Mouse (Mus musculus) C2C12 (cell line): ENCODE measurements around the gene Kifc1.

Experiments used
- CEBPB ChIP-seq: IDR thresholded peaks from one replicate; pipeline ENCODE4 v1.6.1; 2011; ENCODE audit warnings: low read depth, mild to moderate bottlenecking, control low read depth, moderate library complexity
- CTCF ChIP-seq: IDR thresholded peaks from one replicate; pipeline ENCODE4 v1.5.1; 2011; ENCODE audit not compliant: control insufficient read depth, insufficient read depth, insufficient read length
- FOSL1 ChIP-seq: IDR thresholded peaks from one replicate; pipeline ENCODE4 v1.8.0; 2011; ENCODE audit warnings: mild to moderate bottlenecking, low read length; ENCODE audit not compliant: poor library complexity, insufficient read depth, severe bottlenecking
- MAX ChIP-seq: IDR thresholded peaks from one replicate; pipeline ENCODE4 v1.6.1; 2011; ENCODE audit warnings: mild to moderate bottlenecking, control low read depth
- MYOG ChIP-seq: IDR thresholded peaks from one replicate; pipeline ENCODE4 v1.6.1; 2011; ENCODE audit not compliant: control insufficient read depth, insufficient read length; ENCODE audit errors: extremely low read depth
- USF1 ChIP-seq: IDR thresholded peaks from one replicate; pipeline ENCODE4 v1.6.1; 2011; ENCODE audit warnings: low read depth, mild to moderate bottlenecking, control low read depth, moderate library complexity

- TF ChIP-seq CTCF = no peak
- TF ChIP-seq USF1 = no peak
- no peak for TF ChIP-seq MYOG
- TF ChIP-seq FOSL1 = no peak
- TF ChIP-seq CEBPB = no peak
- TF ChIP-seq MAX = no peak
Measured at GRCm38 (mm10) chr17:33931159-33931866, 40.9 kb upstream of the Kifc1 start.
